Mouse (Mus musculus): Measurements from ENCODE around the gene Grb10.

The Grb10 gene

DNA sequence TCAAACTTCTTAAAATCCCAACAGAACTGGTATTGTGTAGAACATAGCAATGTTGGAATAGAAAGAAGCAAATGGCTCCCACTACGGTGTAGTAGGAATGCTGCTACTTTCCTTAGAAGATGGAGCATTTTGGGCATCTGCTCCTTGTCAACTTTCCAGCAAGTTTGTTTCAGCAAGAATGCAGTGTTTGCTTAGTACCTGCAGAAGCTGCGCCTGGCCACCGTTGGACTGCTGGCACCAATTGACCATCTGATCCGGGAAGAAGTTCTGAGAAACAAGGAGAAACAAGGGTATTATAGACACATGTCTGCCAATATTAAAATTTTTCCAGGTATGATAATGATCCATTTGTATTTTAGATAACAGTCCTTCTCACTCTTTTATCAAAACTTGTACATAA, 92.7 kb downstream of the Grb10 start:
- no peak for DNase-seq (ENCODE audit: low read depth, low spot score)

DNA sequence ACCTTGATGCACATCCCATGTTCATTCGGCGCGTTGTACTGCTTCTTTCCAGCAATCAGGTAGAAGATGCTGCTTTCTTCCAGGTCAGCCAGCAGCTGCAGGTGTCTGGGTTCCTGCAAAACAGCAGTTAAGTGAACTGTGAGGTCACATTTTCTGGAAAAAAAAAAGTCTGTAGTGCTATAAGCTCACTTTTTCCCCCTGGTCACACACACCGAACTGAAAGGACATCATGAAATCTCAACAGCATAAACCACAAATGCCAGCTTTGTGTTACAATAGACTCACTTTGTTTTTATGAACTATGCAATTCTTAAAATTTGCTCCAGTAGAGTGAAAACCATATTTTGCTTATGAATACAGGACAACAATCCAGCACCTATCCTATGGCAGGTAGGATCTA, 93.7 kb downstream of the Grb10 start:
- DNase-seq (ENCODE audit: low read depth, low spot score): no peak

DNA sequence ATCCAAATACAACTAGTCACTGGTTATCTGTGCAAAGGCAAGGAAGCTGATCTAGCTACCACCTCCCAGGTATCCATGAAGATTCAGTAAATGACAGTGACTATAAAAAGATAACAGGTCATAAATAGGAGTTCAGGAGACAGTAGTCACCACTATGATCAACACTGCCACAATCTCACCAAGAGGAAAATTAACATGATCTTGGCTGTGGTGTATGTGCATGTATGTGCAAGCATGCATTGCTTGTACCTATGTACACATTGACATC, 94.5 kb downstream of the Grb10 start:
- DNase-seq (ENCODE audit: low read depth, low spot score): no peak

DNA sequence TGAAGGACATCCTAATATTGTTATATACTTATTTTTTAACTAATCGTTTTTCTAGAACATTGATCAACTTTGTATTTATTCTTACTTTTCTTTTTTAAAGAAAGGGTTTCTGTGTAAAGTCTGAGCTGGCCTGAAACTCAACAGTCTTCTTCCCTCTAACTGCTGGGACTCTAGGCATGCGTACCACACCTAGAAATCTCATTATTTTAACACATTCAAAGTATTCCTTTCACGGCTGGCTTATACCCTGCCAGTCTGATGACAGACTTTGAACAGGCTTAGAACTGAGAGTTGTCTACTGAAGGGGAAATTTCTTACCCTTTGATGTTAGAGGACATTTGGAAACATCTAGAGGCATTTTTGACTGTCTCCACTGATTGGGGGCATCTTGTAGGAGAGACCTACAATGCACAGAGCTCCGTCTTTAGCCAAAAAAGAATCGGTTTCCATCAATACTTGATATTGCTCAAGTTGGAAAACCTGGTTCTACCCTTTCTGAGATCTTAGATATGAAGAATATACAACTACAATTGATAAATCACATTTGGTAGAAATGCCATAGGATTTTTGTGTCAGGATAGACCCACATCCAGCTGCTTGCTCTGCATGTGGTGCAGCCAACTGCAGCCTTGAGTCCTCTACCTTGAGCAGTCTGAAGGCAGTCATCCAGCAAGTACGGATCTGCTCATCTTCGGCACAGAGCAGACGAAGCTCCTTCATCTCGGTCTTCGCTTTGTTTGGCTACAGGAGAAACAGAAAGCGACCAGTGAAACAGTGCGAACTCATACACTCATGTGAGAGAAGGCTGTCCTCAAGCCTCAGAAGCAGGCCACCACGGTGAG, 95.0 kb downstream of the Grb10 start:
- no peak for DNase-seq (ENCODE audit: low read depth, low spot score)

GRCm38 (mm10) chr11:11942320-11943217, 95.9 kb downstream of the Grb10 start:
- no peak for DNase-seq (ENCODE audit: low read depth, low spot score)

- no peak for DNase-seq (ENCODE audit: low read depth, low spot score)
Observed at GRCm38 (mm10) chr11:11940833-11941681, 97.4 kb downstream of the Grb10 start.

- no peak for DNase-seq (ENCODE audit: low read depth, low spot score)
Observed at GRCm38 (mm10) chr11:11939611-11940010, 98.9 kb downstream of the Grb10 start.

DNA sequence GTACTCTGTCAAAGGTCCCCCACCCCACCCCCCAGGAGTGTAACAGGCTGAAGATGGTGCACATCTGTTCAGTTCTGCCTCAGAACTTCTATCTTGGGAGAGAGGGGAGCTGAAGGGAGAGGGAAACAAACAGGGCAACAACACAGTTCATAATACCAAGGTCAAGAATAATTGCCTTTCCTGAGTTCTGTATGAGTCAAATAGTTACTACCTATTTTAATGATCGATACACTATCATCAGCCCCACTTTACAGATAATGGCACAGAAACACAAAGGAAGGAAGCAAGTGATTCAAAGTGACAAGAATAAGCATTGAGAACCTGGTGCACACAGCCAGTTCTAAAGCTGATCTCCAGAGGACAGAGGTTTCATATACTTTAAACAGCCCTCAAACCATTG, 99.9 kb downstream of the Grb10 start:
- no peak for DNase-seq (ENCODE audit: low read depth, low spot score)

DNA sequence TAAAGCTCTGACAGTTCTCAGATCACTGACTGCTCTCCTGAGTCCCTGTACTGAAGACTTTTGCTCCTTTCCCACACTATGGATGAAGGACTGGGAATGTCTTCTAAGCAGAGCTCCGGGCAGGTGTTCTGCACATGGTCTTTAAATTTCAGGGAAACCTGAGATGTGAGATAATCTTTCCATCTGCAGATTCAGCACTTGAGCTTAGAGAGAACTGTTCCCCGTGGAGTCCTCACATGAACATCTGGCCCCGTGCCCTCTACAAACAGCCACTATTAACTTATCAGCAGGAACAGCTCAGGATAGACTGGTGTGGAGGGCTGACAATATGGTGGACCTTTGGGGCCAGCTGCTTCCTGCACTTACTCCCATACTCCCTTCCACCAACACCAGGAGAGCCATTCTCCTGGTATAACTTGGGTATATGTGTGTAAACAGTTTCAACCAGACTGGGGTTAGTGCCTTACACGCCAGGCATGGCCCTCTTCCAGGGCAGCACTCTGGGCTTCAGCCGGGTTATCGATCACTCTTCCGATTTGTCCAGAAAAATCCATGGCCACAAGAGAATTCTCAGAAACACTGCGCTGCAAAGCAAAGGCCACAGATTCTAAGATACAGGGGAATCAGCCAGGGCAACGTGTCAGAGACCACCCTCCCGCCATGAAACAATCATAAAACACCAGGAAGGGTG, 101.0 kb downstream of the Grb10 start:
- DNase-seq (ENCODE audit: low read depth, low spot score): no peak

- no peak for DNase-seq (ENCODE audit: low read depth, low spot score)
Observed at GRCm38 (mm10) chr11:11934808-11935207, 103.7 kb downstream of the Grb10 start.

DNA sequence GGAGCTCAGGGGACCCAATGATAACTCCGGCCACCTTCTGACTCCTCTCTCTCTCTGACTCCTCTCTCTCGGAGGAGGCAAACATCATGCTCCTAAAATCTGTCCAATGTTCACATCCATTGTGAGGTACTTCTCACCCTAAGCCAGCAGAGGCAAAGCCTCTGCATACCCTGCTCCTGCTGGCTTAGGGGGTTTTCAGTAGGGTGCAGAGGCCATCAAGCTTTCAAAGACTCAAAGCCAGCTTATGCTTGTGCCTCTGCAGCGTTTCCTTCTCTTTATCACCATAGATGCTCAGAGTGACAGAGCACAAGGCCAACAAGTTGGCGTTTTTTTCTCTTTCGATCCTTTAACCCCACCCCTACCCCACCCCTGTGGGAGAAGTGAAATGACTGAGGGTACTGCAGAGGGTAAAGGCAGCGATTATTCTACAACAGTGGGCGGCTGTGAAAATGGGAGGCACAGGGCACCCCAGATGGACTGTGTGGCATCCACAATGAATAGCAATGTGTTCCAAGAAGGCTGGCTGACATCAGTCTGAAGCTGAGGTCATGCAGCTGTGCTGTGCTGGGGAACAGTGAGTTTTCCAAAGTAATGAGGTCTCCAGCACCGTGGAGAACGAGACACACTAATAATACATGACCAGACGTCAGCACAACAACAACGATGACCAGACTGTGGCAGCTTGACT, 106.2 kb downstream of the Grb10 start:
- no peak for DNase-seq (ENCODE audit: low read depth, low spot score)

- DNase-seq (ENCODE audit: low read depth, low spot score): no peak
Observed at GRCm38 (mm10) chr11:11931688-11932087, 106.8 kb downstream of the Grb10 start.

GRCm38 (mm10) chr11:11930527-11930926, 108.0 kb downstream of the Grb10 start:
- no peak for DNase-seq (ENCODE audit: low read depth, low spot score)

DNA sequence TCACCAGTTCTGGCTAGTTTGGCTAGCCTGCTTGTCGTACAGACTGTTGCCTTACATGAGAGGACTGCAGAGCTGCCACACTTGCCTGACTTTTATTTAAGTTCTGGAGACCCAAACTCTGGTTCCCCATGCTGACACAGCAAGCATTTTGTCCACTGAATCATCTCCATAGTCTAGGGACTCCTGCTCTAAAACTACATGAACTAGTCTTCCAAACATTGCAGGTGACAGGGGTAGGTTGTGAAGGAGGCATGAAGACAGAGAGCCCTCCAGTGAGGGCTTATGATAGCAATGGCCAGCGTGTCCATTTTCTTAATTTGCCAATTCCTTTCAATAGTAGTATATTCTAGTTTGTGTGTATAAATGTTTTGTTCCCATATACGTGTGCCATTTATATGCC, 109.4 kb downstream of the Grb10 start:
- DNase-seq (ENCODE audit: low read depth, low spot score): no peak

DNA sequence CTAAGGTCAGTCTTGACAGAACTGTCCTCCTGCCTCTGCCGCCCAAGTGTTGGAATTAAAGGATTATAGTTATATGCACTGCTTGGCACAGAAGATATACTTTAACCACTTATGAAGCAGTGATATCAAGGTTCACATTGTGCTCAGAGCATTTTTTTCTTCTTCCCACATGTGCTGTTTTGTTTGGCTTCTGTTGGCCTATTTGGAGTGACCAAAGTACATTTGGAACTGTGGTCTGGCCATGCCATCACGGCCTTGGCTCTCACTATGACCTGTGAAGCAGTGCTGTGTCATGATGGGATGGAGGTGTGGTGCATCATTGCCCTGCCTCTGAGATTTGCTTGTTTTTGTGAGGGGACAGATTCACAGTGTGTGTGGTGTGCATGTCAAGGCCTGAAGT, 109.9 kb downstream of the Grb10 start:
- DNase-seq (ENCODE audit: low read depth, low spot score): no peak

GRCm38 (mm10) chr11:11923900-11924299, 114.6 kb downstream of the Grb10 start:
- no peak for DNase-seq (ENCODE audit: low read depth, low spot score)

GRCm38 (mm10) chr11:11923345-11923744, 115.1 kb downstream of the Grb10 start:
- peak; percentile 30 for DNase-seq (ENCODE audit: low read depth, low spot score)

GRCm38 (mm10) chr11:11922106-11922505, 116.4 kb downstream of the Grb10 start:
- no peak for DNase-seq (ENCODE audit: low read depth, low spot score)

DNA sequence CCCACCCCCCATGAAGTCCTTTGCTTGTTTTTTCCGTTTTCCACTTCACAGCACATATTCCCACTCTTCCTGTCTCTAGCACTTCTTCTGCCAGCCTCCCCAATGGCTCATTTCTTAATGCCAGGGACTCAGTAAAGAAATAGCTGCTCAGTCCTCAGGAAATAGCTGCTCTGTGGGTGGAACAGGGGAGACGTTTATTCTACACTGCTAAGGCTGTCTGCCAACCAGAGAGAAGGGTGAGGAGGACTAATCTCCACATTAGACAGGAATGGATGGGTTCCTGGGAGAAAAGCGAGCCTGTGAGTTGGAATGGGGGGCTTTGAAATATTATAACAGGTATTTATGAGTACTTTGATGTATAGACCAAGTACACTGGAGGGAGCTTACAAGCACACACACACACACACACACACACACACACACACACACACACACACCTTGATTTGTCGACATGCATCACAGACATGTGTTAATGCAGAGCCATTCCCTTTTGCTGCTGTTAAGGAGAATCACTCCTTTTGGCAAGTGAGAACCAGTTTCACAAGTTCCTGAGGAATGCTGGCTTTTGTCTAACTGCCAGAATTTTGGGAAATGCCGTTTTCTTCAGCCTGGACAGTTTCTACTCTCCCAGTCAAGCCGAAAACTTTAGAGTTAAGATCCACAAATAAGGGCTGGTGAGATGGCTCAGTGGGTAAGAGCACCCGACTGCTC, 130.6 kb downstream of the Grb10 start:
- no peak for DNase-seq (ENCODE audit: low read depth, low spot score)

DNA sequence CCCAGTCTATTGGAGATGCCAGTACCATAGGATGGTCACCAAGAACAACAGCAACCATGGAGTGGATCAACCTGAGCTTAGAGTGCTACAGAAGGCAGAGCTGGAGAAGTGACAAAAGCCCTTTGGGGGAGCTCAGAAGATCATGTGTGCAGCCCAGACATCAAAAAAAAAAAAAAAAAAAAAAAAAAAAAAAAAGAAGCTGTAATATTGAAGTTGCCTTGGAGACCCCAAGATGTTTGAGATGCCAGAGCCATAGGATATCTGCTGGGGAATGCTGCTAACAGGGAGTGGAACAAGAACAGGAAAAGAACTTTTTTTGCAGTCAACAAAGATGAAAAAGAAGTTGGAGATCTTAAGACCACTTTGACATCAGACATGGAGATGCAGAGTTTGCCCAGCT, 133.0 kb downstream of the Grb10 start:
- DNase-seq (ENCODE audit: low read depth, low spot score): no peak
